Mouse (Mus musculus) forebrain, embryonic 13.5 days (tissue): ENCODE results near the gene Specc1l. TPM values are rescaled to one million over a fixed set of nuclear protein-coding genes. Genes with fewer than 3 reads are reported as not detected.
A peak's percentile ranks its signal among the peaks of the same experiment; 100 is the strongest.

Source experiments
- ATAC-seq: fragments of 200-750 bp; cut with Nextera tagmentation; 2 replicates; pipeline ENCODE4 v1.8.0; 2017
- H3K27ac ChIP-seq: fragments of 300-500 bp; sonication (generic); 2 replicates; pipeline ENCODE4 v1.5.1; 2015; ENCODE audit warnings: inconsistent platforms, mild to moderate bottlenecking, moderate library complexity
- H3K27me3 ChIP-seq: fragments of 300-500 bp; sonication (generic); 2 replicates; pipeline ENCODE4 v1.6.1; 2015; ENCODE audit warnings: mild to moderate bottlenecking, inconsistent platforms
- H3K36me3 ChIP-seq: fragments of 300-500 bp; sonication (generic); 2 replicates; pipeline ENCODE4 v1.6.1; 2015; ENCODE audit warnings: mild to moderate bottlenecking, inconsistent platforms; ENCODE audit not compliant: poor library complexity, severe bottlenecking
- H3K4me1 ChIP-seq: fragments of 300-500 bp; sonication (generic); 2 replicates; pipeline ENCODE4 v1.6.1; 2015; ENCODE audit warnings: inconsistent platforms
- H3K4me2 ChIP-seq: fragments of 300-500 bp; sonication (generic); 2 replicates; pipeline ENCODE4 v1.6.1; 2015; ENCODE audit warnings: inconsistent platforms, mild to moderate bottlenecking, moderate library complexity
- H3K4me3 ChIP-seq: fragments of 300-500 bp; sonication (generic); 2 replicates; pipeline ENCODE4 v1.5.1; 2015; ENCODE audit warnings: mild to moderate bottlenecking, inconsistent platforms
- H3K9ac ChIP-seq: fragments of 300-500 bp; sonication (generic); 2 replicates; pipeline ENCODE4 v1.6.1; 2015; ENCODE audit warnings: mild to moderate bottlenecking, inconsistent platforms
- H3K9me3 ChIP-seq: fragments of 300-500 bp; sonication (generic); replicated peaks from 2 replicates; pipeline ENCODE4 v1.6.1; 2016; ENCODE audit warnings: inconsistent platforms
- WGBS: fragments of 180-500 bp; shearing (Covaris S2); methylation state at CpG from one replicate; pipeline ENCODE4 v1.1.7; 2015; 5-methylcytosine and 5-hydroxymethylcytosine counted together
- polyA plus RNA-seq: library from polyadenylated mRNA; unstranded; fragments of >200 nt; fragmentation: Nextera tagmentation; extraction: Ambion mirVana; gene quantifications from 2 replicates; pipeline ENCODE4 v1.2.1, GENCODE M21; 2015

Gene Specc1l
- polyA plus RNA-seq, 1 experiment from 2014 or later, result 35.4 TPM

DNA sequence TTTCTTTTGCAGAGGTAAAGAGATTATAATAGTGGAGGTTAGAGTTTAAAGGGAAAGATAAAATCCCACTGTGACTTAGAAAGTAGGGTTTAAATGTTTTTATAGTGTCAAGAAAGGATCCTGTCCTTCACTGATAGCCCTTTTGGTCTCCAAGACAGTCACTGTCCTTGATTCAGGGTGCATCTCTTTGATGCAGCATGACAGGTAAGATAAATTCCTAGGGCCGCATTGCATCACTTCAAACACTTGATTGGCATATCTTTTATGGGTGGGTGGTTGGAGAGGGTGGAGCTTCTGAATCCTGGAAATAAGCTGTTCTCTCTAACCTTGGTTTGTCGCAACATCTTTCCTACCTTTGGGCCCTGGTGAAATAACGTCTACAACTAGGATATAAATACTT, 15.5 kb downstream of the Specc1l start:
- H3K4me1 ChIP-seq, result peaks cover 10% of the 10 kb centered on the region; the same call in 1 of the 2 replicates
- no peak overlapping the region for H3K27ac ChIP-seq
- ATAC-seq, result no peak
- H3K9me3 ChIP-seq, result no peaks in the 10 kb centered on the region
- H3K4me3 ChIP-seq, result no peak overlapping the region
- no peak overlapping the region for H3K9ac ChIP-seq
- H3K36me3 ChIP-seq, result peaks cover 18% of the 10 kb centered on the region
- 86% methylated on average over 3 of the region's 3 CpGs for WGBS
- no peak overlapping the region for H3K4me2 ChIP-seq
- H3K27me3 ChIP-seq, result no peaks in the 10 kb centered on the region

DNA sequence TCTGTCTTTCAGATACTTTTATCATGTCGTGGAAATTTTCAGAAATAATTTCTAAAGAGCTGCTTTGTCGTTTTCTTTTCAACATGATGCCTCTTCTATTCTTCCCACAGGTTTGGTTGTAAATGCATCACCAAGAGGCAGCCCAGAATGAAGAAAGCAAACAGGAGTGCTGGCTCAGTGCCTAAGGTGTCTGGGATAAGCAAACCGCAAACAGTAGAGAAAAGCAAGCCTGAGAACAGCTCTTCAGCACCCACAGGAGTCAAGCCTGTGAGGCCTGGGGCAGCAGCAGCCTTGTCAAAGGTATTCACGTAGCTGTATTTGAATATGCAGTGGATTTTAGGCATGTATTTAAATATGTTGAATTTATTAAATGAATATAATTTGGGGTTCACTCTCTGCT, 18.7 kb downstream of the Specc1l start:
- no peak overlapping the region for H3K4me3 ChIP-seq
- H3K4me1 ChIP-seq, result peaks cover 10% of the 10 kb centered on the region; the same call in 1 of the 2 replicates
- no peaks in the 10 kb centered on the region for H3K9me3 ChIP-seq
- 80% methylated on average over 4 of the region's 4 CpGs for WGBS
- H3K4me2 ChIP-seq, result no peak overlapping the region
- no peak overlapping the region for H3K27ac ChIP-seq
- H3K27me3 ChIP-seq, result no peaks in the 10 kb centered on the region
- H3K9ac ChIP-seq, result no peak overlapping the region
- ATAC-seq, result no peak
- peaks cover 29% of the 10 kb centered on the region for H3K36me3 ChIP-seq

DNA sequence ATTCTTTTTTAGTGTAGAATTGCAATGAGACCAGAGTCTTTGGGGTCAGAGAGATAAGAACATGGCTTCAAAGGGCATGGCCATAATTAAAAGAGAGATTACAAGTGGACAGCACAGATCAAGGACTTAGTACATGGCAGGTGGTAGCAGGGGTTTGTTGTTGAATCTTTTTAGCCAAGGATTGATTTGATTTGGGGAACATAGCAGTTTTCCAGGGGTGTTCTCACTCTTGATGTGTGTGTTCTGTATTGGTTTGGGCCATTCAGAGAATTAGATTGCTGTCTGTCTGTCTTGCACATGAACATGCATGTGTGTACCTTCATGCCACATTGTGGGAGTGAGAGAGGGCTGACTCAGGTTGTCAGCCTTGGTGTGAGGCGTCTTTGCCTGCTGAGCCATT, 20.0 kb downstream of the Specc1l start:
- Histone ChIP-seq H3K4me3 (no peak overlapping the region), H3K9ac (no peak overlapping the region)

DNA sequence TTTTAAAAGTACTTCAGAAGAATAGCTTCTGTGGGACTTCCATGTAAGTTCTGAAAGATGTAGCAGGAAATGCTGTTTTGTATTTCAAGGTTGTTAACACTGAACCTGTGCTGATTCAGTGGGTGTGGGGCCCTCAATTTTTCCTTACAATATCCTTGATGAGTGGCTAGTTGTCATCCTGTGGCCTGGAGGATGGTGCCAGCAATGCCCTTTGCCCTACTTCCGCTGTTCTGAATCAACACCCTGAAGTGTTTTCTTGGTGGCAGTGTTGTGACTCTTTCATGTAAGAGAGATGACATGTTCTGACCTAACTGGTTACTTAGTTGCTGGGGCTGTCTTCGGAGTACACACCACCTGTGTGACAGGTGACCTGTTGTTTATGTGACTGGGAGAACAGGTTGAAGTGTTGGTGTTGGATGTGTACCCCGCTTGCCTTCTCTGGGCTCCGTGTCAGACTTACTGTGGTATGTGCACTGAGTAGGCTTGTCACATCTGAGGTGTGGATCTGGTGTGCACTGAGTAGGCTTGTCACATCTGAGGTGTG, 20.8 kb downstream of the Specc1l start:
- whole genome bisulfite sequencing, result 95% methylated on average over 4 of the region's 4 CpGs
- no peaks in the 10 kb centered on the region for H3K9me3 ChIP-seq
- no peaks in the 10 kb centered on the region for H3K27me3 ChIP-seq
- no peak overlapping the region for H3K4me2 ChIP-seq
- H3K9ac ChIP-seq, result no peak overlapping the region
- peaks cover 29% of the 10 kb centered on the region for H3K36me3 ChIP-seq
- no peak overlapping the region for H3K4me3 ChIP-seq
- H3K4me1 ChIP-seq, result peaks cover 10% of the 10 kb centered on the region; the same call in 1 of the 2 replicates
- no peak overlapping the region for H3K27ac ChIP-seq
- ATAC-seq, result no peak

More for the DNA sequence above, 20.0 kb downstream of the Specc1l start:
- no peak overlapping the region for H3K4me2 ChIP-seq
- peaks cover 29% of the 10 kb centered on the region for H3K36me3 ChIP-seq
- no peaks in the 10 kb centered on the region for H3K27me3 ChIP-seq
- ATAC-seq, result no peak
- peaks cover 10% of the 10 kb centered on the region; the same call in 1 of the 2 replicates for H3K4me1 ChIP-seq
- H3K27ac ChIP-seq, result no peak overlapping the region
- no peaks in the 10 kb centered on the region for H3K9me3 ChIP-seq
- 83% methylated on average over 1 of the region's 1 CpGs for whole genome bisulfite sequencing

DNA sequence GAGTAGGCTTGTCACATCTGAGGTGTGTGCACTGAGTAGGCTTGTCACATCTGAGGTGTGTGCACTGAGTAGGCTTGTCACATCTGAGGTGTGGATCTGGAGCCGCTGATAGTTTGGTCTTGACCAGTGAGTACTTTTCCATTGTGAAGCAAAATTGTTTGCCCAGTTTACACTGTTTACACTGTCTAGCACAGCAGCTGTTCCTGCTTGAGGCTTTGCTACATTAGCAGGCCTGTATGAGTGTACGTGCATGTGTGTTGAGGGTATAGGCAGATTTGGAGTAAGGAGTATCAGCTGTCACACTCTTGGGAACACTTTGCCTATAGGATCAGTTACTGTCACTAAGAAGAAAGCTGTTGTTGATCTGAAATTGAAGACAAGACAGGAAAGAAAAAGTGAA, 21.6 kb downstream of the Specc1l start:
- H3K27ac ChIP-seq, result no peak overlapping the region
- no peaks in the 10 kb centered on the region for H3K27me3 ChIP-seq
- peaks cover 33% of the 10 kb centered on the region for H3K36me3 ChIP-seq
- ATAC-seq, result 0 out of 2 replicates have a peak, but pooled peaks have one; percentile 51
- H3K9ac ChIP-seq, result no peak overlapping the region
- H3K9me3 ChIP-seq, result no peaks in the 10 kb centered on the region
- no peak overlapping the region for H3K4me3 ChIP-seq
- H3K4me2 ChIP-seq, result no peak overlapping the region
- WGBS, result 80% methylated on average over 2 of the region's 2 CpGs
- H3K4me1 ChIP-seq, result peaks cover 10% of the 10 kb centered on the region; the same call in 1 of the 2 replicates

DNA sequence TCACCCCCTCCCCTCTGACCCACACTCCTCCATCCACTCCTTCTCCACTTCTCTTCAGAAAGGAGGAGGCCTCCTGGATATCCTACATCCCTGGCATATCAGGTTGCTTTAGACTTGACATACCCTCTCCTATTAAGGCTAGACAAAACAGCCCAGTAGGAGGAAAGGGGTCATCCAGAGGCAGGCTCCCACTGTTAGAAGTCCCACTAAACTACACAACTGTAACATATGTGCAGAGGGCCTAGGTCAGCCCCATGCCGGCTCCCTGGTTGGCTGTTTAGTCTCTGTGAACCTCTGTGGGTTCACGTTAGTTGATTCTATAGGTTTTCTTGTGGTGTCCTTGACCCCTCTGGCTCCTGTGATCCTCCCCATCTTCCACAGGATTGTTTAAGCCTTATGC, 23.9 kb downstream of the Specc1l start:
- no peak overlapping the region for H3K27ac ChIP-seq
- no peak overlapping the region for H3K4me2 ChIP-seq
- H3K4me1 ChIP-seq, result peaks cover under 1% of the 10 kb centered on the region; the same call in 1 of the 2 replicates
- no peak for ATAC-seq
- no peak overlapping the region for H3K4me3 ChIP-seq
- peaks cover 34% of the 10 kb centered on the region for H3K36me3 ChIP-seq
- WGBS, result 100% methylated on average over 2 of the region's 2 CpGs
- no peaks in the 10 kb centered on the region for H3K27me3 ChIP-seq
- H3K9me3 ChIP-seq, result no peaks in the 10 kb centered on the region
- H3K9ac ChIP-seq, result no peak overlapping the region

DNA sequence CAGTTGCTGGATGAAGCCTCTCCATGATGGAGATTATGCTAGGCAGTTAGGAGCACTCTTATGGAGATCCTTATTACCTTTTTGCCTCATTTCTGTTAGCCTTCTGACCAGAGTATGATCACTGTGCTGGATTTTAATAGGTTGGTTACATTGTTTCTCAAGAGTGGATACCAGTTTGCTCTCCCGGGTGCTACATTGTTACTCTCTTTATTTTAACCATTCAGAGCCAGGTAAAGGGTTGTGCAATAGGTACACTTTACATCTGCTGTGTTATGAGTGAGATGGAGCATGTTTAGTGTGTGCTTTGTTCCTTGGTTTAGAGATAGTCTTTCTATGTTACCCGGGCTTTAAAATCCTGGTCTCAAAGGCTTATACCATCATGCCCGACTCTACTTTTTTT, 24.3 kb downstream of the Specc1l start:
- H3K4me1 ChIP-seq, result no peaks in the 10 kb centered on the region
- 95% methylated on average over 3 of the region's 3 CpGs for WGBS
- ATAC-seq, result no peak

DNA sequence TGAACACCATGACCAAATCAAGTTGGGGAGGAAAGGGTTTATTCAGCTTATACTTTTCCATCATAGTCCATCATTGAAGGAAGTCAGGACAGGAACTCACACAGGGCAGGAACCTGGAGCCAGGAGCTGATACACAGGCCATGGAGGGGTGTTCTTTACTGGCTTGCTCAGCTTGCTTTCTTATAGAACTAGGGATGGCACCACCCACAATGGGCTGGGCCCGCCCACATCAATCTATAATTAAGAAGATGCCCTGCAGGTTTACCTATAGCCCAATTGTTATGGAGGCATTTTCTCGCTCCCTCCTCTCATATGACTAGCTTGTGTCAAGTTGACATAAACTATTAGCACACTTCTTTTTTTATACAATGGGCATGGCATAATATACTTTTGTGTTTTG, 25.3 kb downstream of the Specc1l start:
- Histone ChIP-seq H3K4me1 (no peaks in the 10 kb centered on the region), H3K36me3 (peaks cover 35% of the 10 kb centered on the region), H3K27ac (no peak overlapping the region), H3K27me3 (no peaks in the 10 kb centered on the region), H3K4me3 (no peak overlapping the region), H3K9me3 (no peaks in the 10 kb centered on the region), H3K9ac (no peak overlapping the region), H3K4me2 (no peak overlapping the region)
- ATAC-seq, result no peak
- 93% methylated on average over 2 of the region's 2 CpGs for WGBS

More for the DNA sequence above, 24.3 kb downstream of the Specc1l start:
- Histone ChIP-seq H3K27me3 (no peaks in the 10 kb centered on the region), H3K4me3 (no peak overlapping the region), H3K9me3 (no peaks in the 10 kb centered on the region), H3K9ac (no peak overlapping the region), H3K4me2 (no peak overlapping the region), H3K36me3 (peaks cover 34% of the 10 kb centered on the region), H3K27ac (no peak overlapping the region)

DNA sequence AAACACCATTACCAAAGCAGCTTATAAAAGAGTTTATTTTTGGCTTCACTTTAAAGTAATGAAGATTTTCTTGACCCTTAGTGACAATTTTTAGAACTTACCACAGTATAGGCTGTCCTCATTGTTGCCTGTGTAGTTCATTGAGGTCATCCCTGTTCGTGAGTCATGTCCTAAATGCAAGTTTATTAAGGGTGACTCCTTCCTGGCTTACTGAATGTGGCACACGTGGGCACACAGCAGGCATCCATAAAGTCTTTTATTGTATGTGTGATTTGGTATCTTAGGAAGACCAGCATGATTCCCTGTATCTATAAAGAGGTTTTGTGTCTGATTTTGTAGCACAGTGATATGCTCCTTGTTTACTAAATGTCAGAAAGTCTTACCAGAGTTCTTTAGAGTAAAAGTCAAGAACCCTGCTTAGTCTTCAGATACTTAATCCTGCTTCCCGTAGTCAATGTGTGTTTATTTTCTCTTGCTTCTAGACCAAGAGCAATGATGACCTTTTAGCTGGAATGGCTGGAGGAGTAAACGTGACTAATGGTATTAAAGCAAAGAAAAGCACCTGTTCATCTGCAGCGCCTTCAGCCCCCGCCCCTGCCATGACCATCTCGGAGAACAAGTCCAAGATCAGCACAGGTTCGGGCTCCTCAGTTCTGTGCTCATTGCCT, 28.8 kb downstream of the Specc1l start:
- 77% methylated on average over 8 of the region's 8 CpGs for WGBS
- Histone ChIP-seq H3K36me3 (peaks cover 56% of the 10 kb centered on the region), H3K4me2 (no peak overlapping the region), H3K27ac (no peak overlapping the region), H3K4me1 (no peaks in the 10 kb centered on the region), H3K4me3 (no peak overlapping the region), H3K9ac (no peak overlapping the region), H3K27me3 (no peaks in the 10 kb centered on the region), H3K9me3 (no peaks in the 10 kb centered on the region)
- no peak for ATAC-seq

DNA sequence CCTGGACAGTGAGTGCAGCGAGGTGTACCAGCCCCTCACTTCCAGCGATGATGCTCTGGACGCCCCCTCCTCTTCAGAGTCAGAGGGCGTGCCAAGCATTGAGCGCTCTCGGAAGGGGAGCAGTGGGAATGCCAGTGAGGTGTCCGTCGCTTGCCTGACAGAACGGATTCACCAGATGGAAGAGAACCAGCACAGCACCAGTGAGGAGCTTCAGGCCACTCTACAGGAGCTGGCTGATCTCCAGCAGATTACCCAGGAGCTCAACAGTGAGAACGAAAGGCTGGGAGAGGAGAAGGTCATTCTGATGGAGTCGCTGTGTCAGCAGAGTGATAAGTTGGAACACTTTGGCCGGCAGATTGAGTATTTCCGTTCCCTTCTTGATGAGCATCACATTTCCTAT, 33.9 kb downstream of the Specc1l start:
- Histone ChIP-seq H3K4me1 (no peaks in the 10 kb centered on the region), H3K9me3 (no peaks in the 10 kb centered on the region), H3K9ac (no peak overlapping the region), H3K36me3 (peaks cover 92% of the 10 kb centered on the region), H3K4me3 (no peak overlapping the region), H3K27me3 (no peaks in the 10 kb centered on the region), H3K27ac (no peak overlapping the region), H3K4me2 (no peak overlapping the region)
- 93% methylated on average over 13 of the region's 13 CpGs for WGBS
- no peak for ATAC-seq

DNA sequence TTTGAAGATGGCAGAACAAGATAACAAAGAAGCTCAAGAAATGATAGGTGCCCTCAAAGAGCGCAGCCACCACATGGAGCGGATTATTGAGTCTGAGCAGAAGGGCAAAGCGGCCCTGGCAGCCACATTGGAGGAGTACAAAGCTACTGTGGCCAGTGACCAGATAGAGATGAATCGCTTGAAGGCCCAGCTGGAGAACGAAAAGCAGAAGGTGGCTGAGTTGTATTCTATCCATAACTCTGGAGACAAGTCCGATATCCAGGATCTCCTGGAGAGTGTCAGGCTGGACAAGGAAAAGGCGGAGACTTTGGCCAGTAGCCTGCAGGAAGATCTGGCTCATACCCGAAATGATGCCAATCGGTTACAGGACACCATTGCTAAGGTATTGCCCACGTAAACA, 34.5 kb downstream of the Specc1l start:
- peaks cover 87% of the 10 kb centered on the region for H3K36me3 ChIP-seq
- no peaks in the 10 kb centered on the region for H3K27me3 ChIP-seq
- H3K9me3 ChIP-seq, result no peaks in the 10 kb centered on the region
- H3K4me1 ChIP-seq, result no peaks in the 10 kb centered on the region
- H3K9ac ChIP-seq, result no peak overlapping the region
- no peak for ATAC-seq
- H3K4me3 ChIP-seq, result no peak overlapping the region
- no peak overlapping the region for H3K4me2 ChIP-seq
- 97% methylated on average over 10 of the region's 10 CpGs for WGBS
- no peak overlapping the region for H3K27ac ChIP-seq

DNA sequence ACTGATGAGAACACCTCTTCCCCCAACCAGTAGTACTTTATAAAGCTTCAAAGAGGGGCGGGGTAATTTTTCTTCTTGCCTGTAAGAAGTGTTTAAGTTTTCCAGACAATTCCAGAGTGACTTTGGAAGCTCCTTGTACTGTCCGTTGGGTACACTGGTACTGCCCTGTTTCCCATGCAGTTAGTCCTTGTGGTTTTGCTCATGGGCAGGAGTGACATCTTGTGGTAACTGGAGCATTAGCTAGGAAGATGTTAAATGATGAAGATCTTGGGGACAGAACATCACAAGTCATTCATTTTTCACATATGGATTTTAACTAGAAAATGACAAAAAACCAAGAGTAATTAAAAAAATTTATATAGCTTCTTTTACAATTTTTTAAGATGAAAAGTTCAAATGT, 39.1 kb downstream of the Specc1l start:
- H3K27me3 ChIP-seq, result no peaks in the 10 kb centered on the region
- no peak overlapping the region for H3K27ac ChIP-seq
- no peak overlapping the region for H3K9ac ChIP-seq
- 83% methylated on average over 2 of the region's 2 CpGs for WGBS
- no peaks in the 10 kb centered on the region for H3K9me3 ChIP-seq
- no peak overlapping the region for H3K4me3 ChIP-seq
- ATAC-seq, result no peak
- no peaks in the 10 kb centered on the region for H3K4me1 ChIP-seq
- H3K36me3 ChIP-seq, result peaks cover 51% of the 10 kb centered on the region
- no peak overlapping the region for H3K4me2 ChIP-seq
